Mouse (Mus musculus) heart, postnatal 0 days (tissue): ENCODE measurements around the gene Snrnp200.

Experiments
- CTCF ChIP-seq: IDR thresholded peaks from 2 replicates; pipeline ENCODE4 v1.5.1; 2016; ENCODE audit warnings: antibody characterized with exemption, control low read depth, low read depth
- EP300 ChIP-seq: IDR thresholded peaks from 2 replicates; pipeline ENCODE4 v1.6.1; 2016; ENCODE audit warnings: antibody characterized with exemption, low read depth

DNA sequence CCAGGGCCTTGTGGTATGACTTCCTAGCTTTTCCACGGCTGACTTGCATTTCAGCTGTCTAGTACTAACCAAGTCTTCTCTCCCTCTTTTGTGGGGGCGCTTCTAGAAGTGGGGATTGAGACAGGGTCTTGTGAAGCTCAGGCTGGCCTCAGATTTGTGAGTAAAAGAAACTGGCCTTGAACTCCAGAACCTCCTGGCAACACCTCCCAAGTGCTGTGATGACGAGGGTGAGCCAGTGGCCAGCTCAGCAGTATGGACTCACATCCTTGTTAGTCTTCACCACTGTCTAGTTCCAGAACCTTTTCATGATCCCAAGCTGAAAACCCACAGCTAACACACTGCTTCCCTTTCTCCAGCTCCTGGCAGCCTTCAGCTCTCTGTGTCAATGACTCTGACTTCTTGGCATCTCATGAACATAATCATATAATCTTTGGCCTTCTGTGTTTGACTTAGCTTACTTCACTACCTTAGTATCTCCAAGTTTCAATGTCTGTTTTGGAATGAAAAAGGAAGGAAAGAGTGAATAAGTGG lies 46.5 kb downstream of the Snrnp200 start:
- TF ChIP-seq EP300 (no peak), CTCF (no peak)
